Mouse (Mus musculus) kidney, embryonic 16.5 days (tissue): ENCODE data around the gene Tnfsf8. TPM values are rescaled to one million over a fixed set of nuclear protein-coding genes. Genes with fewer than 3 reads are reported as not detected.

Source experiments
- ATAC-seq: fragments of 200-750 bp; cut with Nextera tagmentation; 2 replicates; pipeline ENCODE4 v1.8.0; 2017; ENCODE audit warnings: moderate TSS enrichment; ENCODE audit not compliant: low FRiP score, low TSS enrichment
- H3K27ac ChIP-seq: fragments of 300-500 bp; sonication (generic); 2 replicates; pipeline ENCODE4 v1.5.1; 2014; ENCODE audit warnings: low read length
- H3K27me3 ChIP-seq: fragments of 300-500 bp; sonication (generic); 2 replicates; pipeline ENCODE4 v1.6.1; 2014; ENCODE audit warnings: low read length, control low read depth, mixed read lengths; ENCODE audit not compliant: insufficient read depth
- H3K36me3 ChIP-seq: fragments of 300-500 bp; sonication (generic); 2 replicates; pipeline ENCODE4 v1.6.1; 2014; ENCODE audit warnings: low read length, control low read depth, mixed read lengths; ENCODE audit not compliant: insufficient read depth
- H3K4me1 ChIP-seq: fragments of 300-500 bp; sonication (generic); 2 replicates; pipeline ENCODE4 v1.6.1; 2014; ENCODE audit warnings: low read length, control low read depth, mixed read lengths; ENCODE audit not compliant: insufficient read depth
- H3K4me2 ChIP-seq: fragments of 300-500 bp; sonication (generic); replicated peaks from 2 replicates; pipeline ENCODE4 v1.6.1; 2014; ENCODE audit warnings: low read depth, low read length
- H3K4me3 ChIP-seq: fragments of 300-500 bp; sonication (generic); 2 replicates; pipeline ENCODE4 v1.5.1; 2014; ENCODE audit warnings: mild to moderate bottlenecking, low read length
- H3K9ac ChIP-seq: fragments of 300-500 bp; sonication (generic); replicated peaks from 2 replicates; pipeline ENCODE4 v1.6.1; 2014; ENCODE audit warnings: low read length
- H3K9me3 ChIP-seq: fragments of 300-500 bp; sonication (generic); 2 replicates; pipeline ENCODE4 v1.6.1; 2016; ENCODE audit warnings: low read length, control low read depth
- WGBS: fragments of 180-500 bp; shearing (Covaris S2); extraction: QIAGEN DNeasy Blood & Tissue Kit; methylation state at CpG from one replicate; pipeline ENCODE4 v1.1.7; 2014; 5-methylcytosine and 5-hydroxymethylcytosine counted together
- polyA plus RNA-seq: library from polyadenylated mRNA; unstranded; fragments of >200 nt; fragmentation: Nextera tagmentation; extraction: Ambion mirVana; gene quantifications from 2 replicates; pipeline ENCODE4 v1.2.1, GENCODE M21; 2015

The Tnfsf8 gene
- polyA plus RNA-seq, 1 experiment from 2014 or later, result 0.07 TPM

DNA sequence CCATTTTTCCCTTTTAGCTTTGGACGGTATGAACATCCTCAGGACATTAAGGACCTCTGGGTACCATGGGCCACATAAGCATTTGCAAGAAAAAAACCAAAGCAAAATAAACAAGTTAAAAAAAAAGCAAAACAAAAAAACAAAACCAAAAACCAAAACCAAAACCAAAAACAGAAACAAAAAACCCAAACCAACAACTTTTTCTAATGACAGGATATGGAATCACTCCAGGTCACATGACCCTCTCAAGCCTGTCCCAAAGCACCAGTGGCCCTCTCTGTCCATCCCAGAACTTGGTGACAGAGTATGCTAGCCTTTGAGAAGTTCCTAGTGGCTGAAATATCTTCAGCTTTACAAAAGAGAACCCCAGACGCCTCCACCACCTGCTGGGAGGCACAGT is 15.4 kb downstream of the Tnfsf8 start:
- no peak for ATAC-seq
- H3K36me3 ChIP-seq, result no peaks in the 10 kb centered on the region

GRCm38 (mm10) chr4:63843924-63844323 is 17.2 kb downstream of the Tnfsf8 start:
- H3K27me3 ChIP-seq, result no peaks in the 10 kb centered on the region
- H3K4me2 ChIP-seq, result no peak overlapping the region
- no peak overlapping the region for H3K27ac ChIP-seq
- no peaks in the 10 kb centered on the region for H3K4me1 ChIP-seq
- H3K9ac ChIP-seq, result no peak overlapping the region
- H3K36me3 ChIP-seq, result no peaks in the 10 kb centered on the region
- WGBS, result 22% methylated on average over 6 of the region's 6 CpGs
- ATAC-seq, result no peak
- no peak overlapping the region for H3K4me3 ChIP-seq
- no peaks in the 10 kb centered on the region for H3K9me3 ChIP-seq

More for the DNA sequence above, 15.4 kb downstream of the Tnfsf8 start:
- H3K27ac ChIP-seq, result no peak overlapping the region
- H3K27me3 ChIP-seq, result no peaks in the 10 kb centered on the region
- no peaks in the 10 kb centered on the region for H3K9me3 ChIP-seq
- no peak overlapping the region for H3K4me3 ChIP-seq
- no peak overlapping the region for H3K9ac ChIP-seq
- no peak overlapping the region for H3K4me2 ChIP-seq
- 78% methylated on average over 2 of the region's 2 CpGs for WGBS
- H3K4me1 ChIP-seq, result no peaks in the 10 kb centered on the region

DNA sequence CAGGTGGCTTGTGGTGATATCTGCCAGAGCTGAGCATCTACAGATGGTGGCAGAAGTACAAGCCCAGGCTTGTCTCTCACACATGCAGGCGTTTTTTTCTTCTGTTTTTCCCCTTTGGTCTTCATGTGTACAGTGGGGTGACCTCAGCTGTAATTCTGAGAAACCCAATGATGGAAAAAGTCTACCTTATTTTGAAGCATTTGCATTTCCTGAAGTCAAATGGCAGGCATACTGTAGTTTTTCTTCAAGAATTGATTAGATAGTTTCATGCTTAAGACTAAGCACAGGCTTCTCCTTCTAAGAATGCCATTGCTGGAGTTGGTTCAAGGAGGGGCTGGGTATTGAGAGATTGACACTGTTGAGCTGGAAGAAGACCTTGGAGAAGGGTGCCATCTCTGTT is 18.9 kb downstream of the Tnfsf8 start:
- no peaks in the 10 kb centered on the region for H3K9me3 ChIP-seq
- WGBS, result 77% methylated on average over 1 of the region's 1 CpGs
- no peak overlapping the region for H3K4me2 ChIP-seq
- ATAC-seq, result no peak
- no peak overlapping the region for H3K9ac ChIP-seq
- no peaks in the 10 kb centered on the region for H3K27me3 ChIP-seq
- H3K27ac ChIP-seq, result no peak overlapping the region
- no peak overlapping the region for H3K4me3 ChIP-seq
- no peaks in the 10 kb centered on the region for H3K4me1 ChIP-seq
- no peaks in the 10 kb centered on the region for H3K36me3 ChIP-seq

DNA sequence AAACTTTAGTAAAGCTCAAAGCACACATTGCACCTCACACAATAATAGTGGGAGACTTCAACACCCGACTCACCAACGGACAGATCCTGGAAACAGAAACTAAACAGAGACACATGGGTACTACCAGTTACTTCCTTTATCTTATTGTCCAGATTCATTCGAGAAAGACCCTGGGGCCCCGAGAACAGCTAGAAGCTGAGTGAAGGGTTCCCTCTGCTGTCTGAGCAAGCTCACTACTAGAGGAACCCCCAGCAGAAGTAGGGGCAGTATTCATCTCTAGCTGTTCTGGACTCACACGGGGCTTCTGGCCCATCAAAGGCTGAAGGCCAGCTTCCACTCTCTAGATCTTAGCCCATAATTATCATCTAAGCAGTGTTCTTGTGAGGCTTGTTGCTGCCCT is 20.7 kb downstream of the Tnfsf8 start:
- ATAC-seq, result 0 out of 2 replicates have a peak, but pooled peaks have one; percentile 42
- Histone ChIP-seq H3K4me3 (no peak overlapping the region), H3K4me2 (no peak overlapping the region), H3K27ac (no peak overlapping the region), H3K27me3 (no peaks in the 10 kb centered on the region), H3K9me3 (no peaks in the 10 kb centered on the region), H3K36me3 (no peaks in the 10 kb centered on the region), H3K4me1 (no peaks in the 10 kb centered on the region), H3K9ac (no peak overlapping the region)
- WGBS, result 54% methylated on average over 5 of the region's 5 CpGs

GRCm38 (mm10) chr4:63823136-63823535 is 38.0 kb downstream of the Tnfsf8 start:
- Histone ChIP-seq H3K4me2 (no peak overlapping the region), H3K4me3 (no peak overlapping the region), H3K36me3 (no peaks in the 10 kb centered on the region), H3K27me3 (no peaks in the 10 kb centered on the region), H3K27ac (no peak overlapping the region), H3K9ac (no peak overlapping the region), H3K9me3 (peaks cover 4% of the 10 kb centered on the region; the same call in 1 of the 2 replicates), H3K4me1 (no peaks in the 10 kb centered on the region)
- 69% methylated on average over 4 of the region's 4 CpGs for WGBS
- no peak for ATAC-seq

DNA sequence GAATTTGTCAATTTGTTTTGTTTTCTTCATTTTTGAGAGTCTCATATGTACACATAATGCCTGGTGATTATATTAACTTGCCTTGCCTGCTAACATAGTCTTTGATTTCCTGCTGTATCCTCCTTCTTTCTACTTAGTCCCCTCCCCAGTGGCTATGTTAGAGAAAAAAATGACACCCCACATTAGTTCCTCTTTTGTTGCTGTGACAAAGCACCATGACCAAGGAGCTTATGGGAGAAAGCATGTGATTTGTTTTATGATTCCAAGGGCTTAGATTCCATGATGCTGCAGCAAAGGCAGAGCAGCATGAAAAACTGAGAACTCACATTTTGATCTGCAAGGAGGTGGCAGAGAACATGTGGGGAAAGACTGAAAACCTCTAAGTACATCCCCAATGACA is 43.6 kb downstream of the Tnfsf8 start:
- Histone ChIP-seq H3K4me3 (no peak overlapping the region), H3K27ac (no peak overlapping the region), H3K9ac (no peak overlapping the region), H3K36me3 (no peaks in the 10 kb centered on the region), H3K27me3 (no peaks in the 10 kb centered on the region), H3K4me2 (no peak overlapping the region), H3K4me1 (no peaks in the 10 kb centered on the region), H3K9me3 (peaks cover 4% of the 10 kb centered on the region; the same call in 1 of the 2 replicates)
- ATAC-seq, result no peak

DNA sequence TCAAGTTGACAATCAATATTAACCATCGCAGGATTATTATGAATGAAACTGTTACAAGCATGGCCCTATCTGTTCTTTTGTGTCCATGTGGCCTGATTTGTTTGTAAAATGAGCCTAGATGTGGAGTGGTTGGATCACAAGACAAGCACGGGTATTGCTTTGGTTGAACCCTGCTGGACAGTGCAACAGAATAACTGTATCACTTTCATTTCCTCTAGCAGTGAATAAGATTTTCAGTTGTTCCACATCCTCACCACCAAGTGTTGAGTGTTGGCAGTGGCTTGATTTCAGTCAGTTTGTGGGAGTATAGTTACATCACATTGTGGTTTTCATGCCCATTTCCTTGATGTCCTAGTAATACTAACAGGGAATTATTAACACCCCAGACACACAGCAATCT is 45.5 kb downstream of the Tnfsf8 start:
- H3K27me3 ChIP-seq, result no peaks in the 10 kb centered on the region
- 86% methylated on average over 2 of the region's 2 CpGs for WGBS
- no peak for ATAC-seq
- no peak overlapping the region for H3K4me3 ChIP-seq
- H3K36me3 ChIP-seq, result no peaks in the 10 kb centered on the region
- no peaks in the 10 kb centered on the region for H3K4me1 ChIP-seq
- H3K9ac ChIP-seq, result no peak overlapping the region
- H3K9me3 ChIP-seq, result peaks cover 4% of the 10 kb centered on the region; the same call in 1 of the 2 replicates
- H3K4me2 ChIP-seq, result no peak overlapping the region
- H3K27ac ChIP-seq, result no peak overlapping the region

GRCm38 (mm10) chr4:63798083-63798482 is 63.1 kb downstream of the Tnfsf8 start:
- Histone ChIP-seq H3K4me3 (no peak overlapping the region), H3K4me1 (no peaks in the 10 kb centered on the region), H3K9ac (no peak overlapping the region), H3K27ac (no peak overlapping the region), H3K27me3 (no peaks in the 10 kb centered on the region), H3K4me2 (no peak overlapping the region), H3K36me3 (no peaks in the 10 kb centered on the region), H3K9me3 (no peaks in the 10 kb centered on the region)
- ATAC-seq, result no peak
- WGBS, result 86% methylated on average over 1 of the region's 1 CpGs

DNA sequence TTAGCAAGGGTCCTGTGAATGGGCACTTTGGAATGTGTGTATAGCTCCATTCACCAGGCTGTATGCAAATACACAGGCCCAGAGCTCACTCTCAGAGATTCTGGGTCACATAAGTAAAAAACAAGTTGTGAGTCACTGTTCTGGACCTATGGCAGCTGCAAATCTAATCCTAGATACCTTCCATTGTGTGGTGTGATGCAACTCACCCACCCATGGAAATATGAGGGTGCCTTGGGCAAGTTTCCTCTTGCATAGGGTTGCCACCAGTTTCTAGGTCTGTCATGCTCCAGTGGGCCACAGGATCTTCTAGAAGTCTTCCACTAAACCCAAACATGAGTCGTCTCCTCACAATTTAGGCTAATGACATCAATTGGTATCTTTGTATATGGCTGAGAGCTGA is 64.6 kb downstream of the Tnfsf8 start:
- 80% methylated on average over 1 of the region's 1 CpGs for WGBS
- H3K9ac ChIP-seq, result no peak overlapping the region
- H3K4me1 ChIP-seq, result no peaks in the 10 kb centered on the region
- H3K4me3 ChIP-seq, result no peak overlapping the region
- H3K27ac ChIP-seq, result no peak overlapping the region
- no peaks in the 10 kb centered on the region for H3K36me3 ChIP-seq
- H3K9me3 ChIP-seq, result no peaks in the 10 kb centered on the region
- no peaks in the 10 kb centered on the region for H3K27me3 ChIP-seq
- ATAC-seq, result no peak
- H3K4me2 ChIP-seq, result no peak overlapping the region

DNA sequence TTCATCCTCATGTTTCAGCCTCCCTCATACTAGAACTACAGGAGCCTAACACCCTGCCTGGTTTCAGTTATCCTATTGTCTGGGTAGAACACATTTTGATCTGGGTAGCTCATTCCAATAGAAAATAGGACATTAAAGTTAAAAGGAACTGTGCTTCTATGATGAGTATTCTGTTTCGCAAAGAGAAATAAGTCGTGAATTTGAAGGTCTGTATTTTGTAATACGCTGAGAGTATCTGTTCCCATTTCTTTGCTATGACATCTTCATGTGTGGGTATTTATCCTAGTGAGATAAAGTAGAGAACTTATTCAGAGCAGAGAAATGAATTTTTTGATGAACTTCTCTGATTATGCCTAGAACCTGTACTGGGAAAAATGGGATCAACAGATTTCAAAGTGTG is 68.8 kb downstream of the Tnfsf8 start:
- Histone ChIP-seq H3K4me2 (no peak overlapping the region), H3K4me1 (no peaks in the 10 kb centered on the region), H3K27me3 (no peaks in the 10 kb centered on the region), H3K27ac (no peak overlapping the region), H3K36me3 (no peaks in the 10 kb centered on the region), H3K9ac (no peak overlapping the region), H3K9me3 (no peaks in the 10 kb centered on the region), H3K4me3 (no peak overlapping the region)
- no peak for ATAC-seq
- WGBS, result 97% methylated on average over 3 of the region's 3 CpGs

DNA sequence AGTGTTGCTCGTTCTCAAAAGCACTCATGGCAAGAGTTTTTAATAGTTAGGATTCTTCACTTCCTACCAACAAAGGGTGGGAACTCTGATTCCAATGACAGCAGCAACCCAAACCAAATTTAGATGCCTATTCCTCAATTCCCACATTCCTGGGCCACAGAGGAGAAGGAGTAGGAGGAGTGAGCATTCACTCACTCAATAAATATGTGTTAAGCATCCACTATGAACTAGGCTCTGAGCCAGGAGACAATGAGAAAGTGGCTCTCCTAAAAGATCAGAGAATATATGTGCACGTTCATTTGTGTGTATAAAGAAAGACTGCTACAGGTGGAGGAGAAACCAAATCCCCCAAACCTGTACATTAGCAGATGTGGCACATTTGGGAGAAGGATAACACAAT is 75.7 kb downstream of the Tnfsf8 start:
- no peak overlapping the region for H3K4me2 ChIP-seq
- peaks cover 8% of the 10 kb centered on the region; the same call in 1 of the 2 replicates for H3K4me1 ChIP-seq
- no peak overlapping the region for H3K27ac ChIP-seq
- no peak overlapping the region for H3K9ac ChIP-seq
- H3K27me3 ChIP-seq, result no peaks in the 10 kb centered on the region
- H3K36me3 ChIP-seq, result no peaks in the 10 kb centered on the region
- no peaks in the 10 kb centered on the region for H3K9me3 ChIP-seq
- no peak overlapping the region for H3K4me3 ChIP-seq
- ATAC-seq, result no peak
- 53% methylated on average over 2 of the region's 2 CpGs for WGBS
